Mouse (Mus musculus) spleen, postnatal 14 days (tissue): Measurements from ENCODE around the gene Plscr2.
"Not testable (repeated sequence)": the region's sequence is repeated elsewhere in the genome, so short reads cannot be mapped to it uniquely, and the experiment has no call there.

ENCODE experiments used
- DNase-seq, 2 experiments: peaks; one replicate each; pipeline ENCODE4 v3.0.0; 2021 to 2022; ENCODE audit warnings: low spot score in 2 of 2

The Plscr2 gene

DNA sequence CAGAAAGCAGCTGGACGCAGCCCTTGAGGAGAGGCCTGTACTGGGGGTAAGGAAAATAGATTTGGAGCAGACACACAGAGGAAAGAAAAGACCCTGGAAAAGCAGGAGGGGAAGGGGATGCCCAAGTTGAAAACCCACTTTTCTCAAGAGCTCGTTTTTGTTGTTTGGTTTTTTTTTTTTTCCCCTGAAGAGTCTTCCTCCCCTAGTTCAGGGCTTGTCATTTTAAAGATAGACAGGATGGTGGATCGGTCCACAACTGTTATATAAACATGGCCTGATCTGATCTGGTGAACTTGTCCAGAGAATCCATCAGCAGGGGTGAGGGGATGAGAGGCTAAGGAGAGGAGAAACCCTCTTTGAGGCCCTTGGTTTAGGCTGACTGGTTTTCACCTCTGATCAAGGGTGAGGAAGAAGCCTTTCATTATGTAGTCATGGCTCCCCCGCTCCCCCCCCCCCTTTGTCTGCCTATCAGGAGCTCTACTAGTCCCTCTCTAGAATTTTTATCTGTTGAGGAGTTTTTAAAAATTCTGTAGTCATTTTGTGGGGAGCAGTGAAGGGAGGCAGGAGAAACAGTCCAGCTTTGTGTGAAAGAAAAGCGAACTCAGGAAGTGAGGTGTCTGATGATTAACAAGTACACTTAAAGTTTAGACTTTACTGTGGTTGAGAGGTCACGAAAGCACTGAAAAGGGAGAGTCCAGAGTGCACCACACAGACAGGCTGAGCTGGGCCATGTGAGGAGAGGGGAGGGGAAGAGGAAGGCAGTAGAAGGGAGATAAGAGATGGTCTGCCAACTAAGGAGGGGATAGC, 1.2 kb upstream of the Plscr2 start:
- no peak for DNase-seq

DNA sequence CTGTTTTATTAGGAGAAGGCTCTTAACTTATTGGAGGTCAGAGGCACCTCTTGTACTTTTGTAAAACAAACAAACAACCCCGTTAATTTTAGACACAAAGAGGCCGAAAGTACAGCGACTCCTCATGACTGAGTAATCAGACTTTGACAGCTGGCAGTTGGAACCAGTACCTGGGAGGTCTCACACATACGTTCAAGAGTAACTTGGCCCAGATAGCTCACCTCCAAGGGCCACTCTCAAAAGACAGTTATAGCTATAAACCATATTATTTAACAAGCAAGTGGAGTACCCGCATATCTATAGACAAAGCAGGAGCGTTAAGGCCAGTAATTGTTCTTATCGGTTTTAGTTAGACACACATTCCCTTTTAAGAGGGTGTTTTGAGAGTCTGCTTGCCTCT, 958 bp downstream of the Plscr2 start:
- no peak for DNase-seq

DNA sequence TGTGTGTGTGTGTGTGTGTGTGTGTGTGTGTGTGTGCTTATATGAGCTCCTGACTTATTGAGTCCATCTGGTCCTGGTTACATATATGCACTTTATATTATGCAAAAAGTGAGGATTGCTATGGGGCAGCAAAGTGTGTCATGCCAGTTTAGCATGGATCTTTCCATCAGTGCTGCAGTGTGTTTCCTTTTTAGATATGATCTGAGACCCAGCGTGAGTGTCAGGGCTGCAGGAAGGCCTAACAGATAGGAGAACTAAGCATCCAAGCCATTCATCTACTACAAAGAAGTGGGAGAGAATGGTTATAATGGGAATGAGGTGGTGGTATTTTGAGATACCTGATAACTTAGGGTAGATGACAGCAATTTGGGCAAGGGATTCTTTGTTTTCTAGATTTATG, 4.6 kb downstream of the Plscr2 start:
- DNase-seq = no peak

DNA sequence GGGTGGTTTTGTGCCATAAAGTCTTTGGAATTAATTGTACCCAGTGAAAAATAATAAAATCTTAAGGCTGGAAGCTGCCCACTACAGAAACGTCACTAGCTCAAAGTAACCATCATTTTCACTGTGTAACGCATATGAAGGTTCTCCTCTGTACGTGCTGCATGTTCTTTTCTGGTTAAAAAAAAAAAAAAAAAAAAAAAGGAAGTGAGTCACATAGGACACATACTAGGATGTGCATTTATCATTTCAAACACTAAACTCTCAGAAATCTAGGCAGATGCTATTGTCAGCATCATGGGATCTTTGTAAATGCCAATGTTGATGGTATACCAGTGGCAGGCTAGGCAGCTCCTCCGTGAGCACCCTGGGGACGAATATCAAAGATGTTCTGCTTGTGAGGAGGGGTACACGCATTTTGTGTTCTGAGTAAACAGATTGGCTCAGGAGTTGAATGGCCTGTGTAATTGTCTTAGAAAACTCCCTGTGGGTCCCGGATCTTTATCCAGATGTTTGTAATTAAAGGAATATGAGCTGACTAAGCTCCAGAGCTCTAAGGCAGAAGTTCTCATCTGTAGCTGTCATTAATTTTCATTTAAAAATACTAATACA, 7.3 kb downstream of the Plscr2 start:
- no peak for DNase-seq

DNA sequence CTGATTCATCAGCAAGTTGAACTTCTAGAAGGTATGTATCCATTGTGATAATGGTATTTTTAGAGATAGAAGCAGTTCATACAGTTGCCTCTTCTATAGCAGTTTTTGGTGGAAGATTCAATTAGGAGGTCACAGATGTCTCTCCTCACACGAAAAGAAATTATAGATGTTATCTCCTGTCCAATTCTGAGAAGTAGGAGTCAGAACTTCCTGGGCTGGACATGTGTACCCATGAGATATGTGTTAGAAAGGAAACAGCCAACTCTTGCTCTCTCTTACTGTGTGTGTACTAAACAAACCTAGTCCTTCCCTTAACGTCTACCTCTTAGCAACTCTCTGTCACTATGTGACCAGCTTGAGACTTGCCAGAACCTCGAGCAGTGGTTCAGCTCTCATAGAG, 14.3 kb downstream of the Plscr2 start:
- no peak for DNase-seq

DNA sequence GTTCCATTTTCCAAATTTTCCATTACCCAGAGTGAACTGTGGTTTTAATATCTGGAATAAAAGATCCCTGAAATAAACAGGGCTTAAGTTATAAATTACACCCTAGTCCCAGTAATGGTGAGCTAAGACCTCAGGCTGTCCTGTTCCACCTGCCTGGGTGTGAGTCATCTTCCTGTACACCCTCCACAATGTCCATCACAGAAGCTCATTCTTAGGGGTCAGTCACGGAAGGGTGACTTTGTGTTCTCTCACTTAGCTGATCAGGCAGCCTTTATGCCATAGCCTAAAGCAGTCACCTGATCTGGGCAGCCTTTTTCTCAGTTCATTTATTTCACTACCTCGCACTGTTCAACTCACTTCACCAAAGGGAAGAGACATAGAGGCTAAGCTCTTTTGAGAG, 16.8 kb downstream of the Plscr2 start:
- no peak for DNase-seq

DNA sequence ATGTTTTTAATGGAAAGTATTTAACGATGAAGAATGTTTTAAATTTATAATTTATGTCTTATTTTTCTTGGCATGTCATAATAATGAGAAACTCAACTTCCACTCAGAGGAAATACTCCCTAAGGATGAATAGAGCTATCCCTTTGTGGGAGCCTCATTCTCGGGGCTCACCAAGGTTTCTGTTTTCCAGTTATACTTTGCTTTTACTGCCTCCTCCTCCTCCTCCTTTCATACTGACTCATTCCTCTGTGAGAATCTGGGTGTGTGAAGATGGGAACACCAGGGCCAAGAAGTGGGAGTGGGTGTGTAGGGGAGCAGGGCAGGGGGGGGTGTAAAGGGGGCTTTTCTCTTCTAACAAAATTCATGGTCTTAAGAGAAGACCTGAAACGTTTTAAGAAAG, 17.5 kb downstream of the Plscr2 start:
- DNase-seq = no peak

DNA sequence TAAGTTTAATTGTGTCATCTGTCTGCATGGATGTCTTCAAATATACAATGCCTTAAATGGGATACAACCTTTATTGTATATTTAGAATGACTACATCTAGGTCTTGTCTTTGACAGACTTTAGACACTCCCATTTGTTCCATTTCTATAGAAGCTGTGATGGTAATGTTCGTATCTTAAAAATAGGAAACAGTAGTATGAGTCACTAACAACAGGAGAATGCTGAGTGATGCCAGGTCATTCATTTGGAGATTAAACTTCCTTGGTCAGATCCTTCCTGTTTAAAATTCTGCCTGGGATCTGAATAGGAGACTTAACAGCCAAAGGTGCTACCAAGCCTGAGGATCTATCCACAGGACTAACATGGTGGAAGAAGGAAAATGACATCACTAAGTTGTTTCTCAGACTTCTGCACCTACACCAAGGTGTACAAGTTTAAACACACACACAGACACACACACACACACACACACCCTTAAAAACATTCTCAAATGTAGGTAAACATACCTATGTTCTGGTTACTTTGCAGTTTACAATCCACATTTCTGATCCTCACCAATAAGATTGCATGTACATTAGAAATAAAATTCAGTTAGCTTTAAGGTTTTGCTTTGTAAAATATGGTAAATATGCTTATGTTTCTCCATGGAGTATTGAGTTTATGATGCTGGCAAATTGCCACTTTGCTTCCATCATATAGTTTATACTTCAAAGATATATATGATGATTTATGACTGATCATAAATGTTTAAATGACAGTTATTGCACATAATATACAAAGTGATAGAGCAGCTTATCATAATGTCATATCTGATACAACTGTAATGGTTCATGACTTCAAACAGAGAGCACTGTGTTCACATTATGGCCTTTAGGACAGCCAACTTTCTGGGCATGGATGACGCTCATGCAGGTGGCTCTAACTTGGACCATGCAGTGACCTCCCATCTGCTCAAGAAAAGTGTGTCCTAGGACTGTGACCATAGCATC, 18.5 kb downstream of the Plscr2 start:
- no peak for DNase-seq

DNA sequence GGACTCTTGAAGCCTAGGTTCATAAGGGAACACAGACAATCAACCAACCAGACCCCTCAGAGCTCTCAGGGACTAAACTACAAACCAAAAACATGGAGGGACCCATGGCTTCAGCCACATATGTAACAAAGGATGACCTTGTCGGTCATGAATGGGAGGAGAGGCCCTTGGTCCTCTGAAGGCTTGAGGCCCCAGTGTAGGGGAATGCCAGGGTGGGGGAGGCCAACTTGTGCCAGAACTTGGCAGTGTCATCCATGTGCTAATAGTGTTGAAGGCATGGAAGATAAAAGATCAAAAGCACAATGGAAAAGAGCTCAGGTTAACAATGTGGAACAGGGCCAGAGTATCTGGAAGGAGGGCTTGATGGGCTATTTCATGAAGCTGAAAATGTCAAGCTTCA, 22.9 kb downstream of the Plscr2 start:
- no peak for DNase-seq

DNA sequence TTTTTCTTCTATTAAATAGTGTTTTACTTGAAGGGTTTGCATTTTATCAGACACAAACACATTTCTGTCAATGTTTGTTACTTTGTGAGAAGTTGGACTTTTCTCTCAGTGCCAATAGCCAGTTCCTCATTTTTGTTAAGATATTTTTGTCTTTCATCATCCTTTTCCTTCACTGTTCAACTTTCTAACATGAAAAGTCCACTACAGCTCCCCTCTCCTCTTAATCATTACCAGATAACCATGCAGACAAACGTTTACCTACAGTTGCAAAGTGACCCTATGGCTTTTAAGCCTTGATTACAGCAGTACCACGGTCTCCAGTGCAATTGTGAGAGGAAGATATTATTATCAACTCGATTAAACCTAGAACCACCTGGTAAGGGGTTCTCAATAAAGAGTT, 25.8 kb downstream of the Plscr2 start:
- DNase-seq = no peak

DNA sequence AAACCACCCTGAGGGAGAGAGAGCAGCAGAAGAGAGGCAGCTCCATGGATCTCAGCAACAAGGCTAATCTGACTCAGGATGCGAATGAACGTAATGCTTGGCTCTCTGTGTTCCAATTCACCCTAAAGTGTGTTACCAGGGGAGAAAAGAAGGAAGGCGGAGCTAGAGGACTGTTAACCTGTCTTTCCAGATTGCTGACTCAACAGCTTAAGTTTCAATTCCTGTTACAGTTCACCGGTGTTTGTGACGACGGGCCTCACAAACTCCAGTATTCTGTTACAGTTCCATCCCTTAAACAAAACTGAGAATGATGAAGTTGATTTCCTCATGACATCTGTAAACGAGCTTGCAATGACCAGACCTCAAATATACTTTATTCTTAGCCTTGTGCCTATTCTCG, 29.7 kb downstream of the Plscr2 start:
- no peak for DNase-seq

DNA sequence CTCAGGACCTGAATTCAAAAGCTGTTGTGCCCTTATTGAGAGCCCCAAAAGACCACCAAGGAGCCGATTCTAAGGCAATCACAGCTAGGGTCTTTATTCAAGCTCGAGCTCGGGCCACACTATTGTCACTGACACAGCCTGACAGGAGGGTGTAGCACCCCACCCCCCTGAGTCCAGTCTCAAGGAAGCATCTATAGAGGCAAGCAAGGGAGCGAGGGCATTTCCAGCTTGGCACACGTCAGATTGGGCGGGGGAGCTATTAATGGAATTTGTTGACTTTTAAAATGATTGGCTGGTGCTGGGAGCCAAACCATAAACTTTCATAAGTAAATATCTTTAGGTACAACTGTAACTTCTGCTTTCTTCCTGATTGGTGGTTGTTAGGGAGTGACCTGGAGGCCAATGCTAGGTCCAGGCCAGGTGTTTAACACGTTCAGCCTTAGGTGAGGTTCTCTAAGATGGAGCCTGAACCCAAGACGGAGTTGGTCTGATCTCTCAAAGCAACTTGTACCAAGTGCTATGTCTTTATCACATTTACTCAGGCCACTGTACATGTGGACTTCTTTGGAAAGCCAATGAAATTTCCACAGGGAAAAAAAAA, 30.3 kb downstream of the Plscr2 start:
- no peak for DNase-seq

DNA sequence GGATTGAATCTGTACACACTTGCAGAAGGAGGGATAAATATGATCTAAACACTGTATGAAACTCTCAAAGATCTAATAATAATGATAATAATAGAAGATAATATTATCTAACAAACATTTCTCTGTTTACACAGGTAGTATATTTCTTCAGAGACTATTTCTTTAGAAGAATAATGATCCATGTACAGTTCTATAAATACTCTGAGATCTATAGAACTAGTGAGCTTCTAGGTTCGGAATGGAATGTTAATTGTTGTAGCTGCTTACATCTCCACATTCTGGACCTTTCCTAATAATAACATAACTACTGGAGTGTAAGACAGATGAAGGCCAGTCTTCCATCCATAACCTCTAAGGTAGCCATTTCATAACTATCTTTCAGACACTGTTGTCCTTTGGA, 33.7 kb downstream of the Plscr2 start, which contains the start of gene 1700057G04Rik:
Gene 1700057G04Rik (plus strand): TSS at position 301 of the 400 bp plus-strand sequence.
- DNase-seq = no peak

DNA sequence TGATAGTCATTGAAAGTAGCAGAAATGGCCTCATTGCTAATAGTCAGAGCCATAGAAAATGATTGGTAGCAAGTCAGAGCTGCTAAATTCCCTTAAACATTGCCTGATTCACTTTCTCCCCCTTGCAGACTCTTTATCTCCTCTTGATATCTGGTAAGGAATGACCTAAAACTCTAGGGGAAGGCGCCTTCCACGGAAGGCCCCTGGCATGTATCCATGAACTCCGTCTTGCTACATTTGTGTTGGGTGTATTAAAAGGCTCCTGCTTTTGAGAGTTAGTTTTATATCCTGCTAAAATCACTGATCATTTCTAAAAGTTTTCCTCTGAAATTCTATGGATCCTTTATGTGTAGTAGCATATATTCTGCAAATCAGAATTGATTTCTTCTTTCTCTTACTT, 41.4 kb downstream of the Plscr2 start:
- DNase-seq = no peak

DNA sequence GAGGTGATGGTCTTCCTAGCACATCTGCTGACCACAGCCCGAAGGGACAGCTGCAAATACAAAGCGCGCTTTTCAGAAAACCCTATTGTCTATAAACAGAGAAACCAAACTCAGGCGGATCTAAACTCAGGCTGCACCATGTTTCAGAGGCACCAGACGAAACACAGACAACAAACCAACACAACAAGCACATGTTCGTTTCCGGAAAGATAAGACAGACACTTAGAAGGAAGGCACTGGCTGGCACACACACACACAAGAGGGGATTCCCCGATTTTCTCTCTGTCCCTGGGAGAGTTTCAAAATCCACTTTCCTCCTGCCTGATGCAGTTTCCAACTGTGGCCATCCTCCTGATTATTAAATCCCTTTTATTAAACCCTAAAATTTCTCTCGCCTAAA, 50.5 kb downstream of the Plscr2 start:
- DNase-seq = not testable (repeated sequence)

DNA sequence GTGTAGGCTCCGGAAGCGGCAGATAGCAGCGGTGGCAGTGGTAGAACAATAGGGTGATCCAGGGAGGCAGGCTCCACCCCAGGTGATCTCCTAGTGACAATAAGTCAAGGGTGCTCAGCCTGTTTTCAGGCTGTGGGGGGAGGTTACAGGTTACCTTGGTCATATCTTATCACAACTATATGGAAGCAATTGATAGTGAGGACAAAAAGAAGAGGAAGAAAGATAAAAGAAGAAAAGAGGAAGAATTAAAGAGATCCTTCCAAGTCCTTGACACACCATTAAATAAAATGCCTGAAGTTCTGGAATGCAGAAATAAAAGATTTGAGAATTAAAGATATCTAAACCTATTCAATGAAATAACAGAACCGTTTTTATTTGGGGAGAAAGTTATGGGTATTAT, 51.4 kb downstream of the Plscr2 start:
- no peak for DNase-seq

DNA sequence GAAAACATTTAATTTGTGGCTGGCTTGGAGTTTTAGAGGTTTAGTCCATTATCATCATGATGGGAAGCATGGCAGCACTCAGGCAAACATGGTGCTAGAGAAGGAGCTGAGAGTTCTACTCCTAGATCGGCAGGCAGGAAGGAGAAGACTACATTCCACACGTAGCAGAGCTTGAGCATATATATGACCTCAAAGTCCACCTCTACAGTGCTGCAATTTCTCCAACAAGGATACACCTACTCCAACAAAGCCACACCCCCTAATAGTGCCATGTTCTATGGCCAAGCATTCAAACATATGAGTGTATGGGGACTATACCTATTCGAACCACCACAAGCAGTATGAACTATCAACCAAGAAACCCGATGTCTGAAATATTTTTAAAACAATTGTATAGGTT, 56.0 kb downstream of the Plscr2 start:
- no peak for DNase-seq

DNA sequence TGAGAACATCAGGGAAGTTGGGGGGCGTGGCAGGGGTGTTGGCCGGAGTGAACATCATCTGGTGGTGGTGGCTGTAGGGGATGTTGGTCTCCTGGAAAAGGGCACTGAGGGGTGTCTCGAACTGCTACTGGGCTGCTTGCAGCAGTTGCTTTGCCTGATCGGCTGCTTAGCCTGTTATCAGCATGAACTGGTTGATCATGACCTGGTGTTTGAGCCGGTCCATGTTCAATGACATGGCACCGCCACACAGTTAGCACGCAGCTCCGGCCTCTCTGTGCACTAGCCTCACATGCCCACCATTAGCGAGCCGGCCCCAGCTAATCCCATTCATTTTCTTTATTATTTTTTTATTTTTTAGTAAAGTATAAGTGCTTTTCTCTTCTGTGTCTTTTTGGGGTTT, 59.4 kb downstream of the Plscr2 start:
- DNase-seq = no peak

DNA sequence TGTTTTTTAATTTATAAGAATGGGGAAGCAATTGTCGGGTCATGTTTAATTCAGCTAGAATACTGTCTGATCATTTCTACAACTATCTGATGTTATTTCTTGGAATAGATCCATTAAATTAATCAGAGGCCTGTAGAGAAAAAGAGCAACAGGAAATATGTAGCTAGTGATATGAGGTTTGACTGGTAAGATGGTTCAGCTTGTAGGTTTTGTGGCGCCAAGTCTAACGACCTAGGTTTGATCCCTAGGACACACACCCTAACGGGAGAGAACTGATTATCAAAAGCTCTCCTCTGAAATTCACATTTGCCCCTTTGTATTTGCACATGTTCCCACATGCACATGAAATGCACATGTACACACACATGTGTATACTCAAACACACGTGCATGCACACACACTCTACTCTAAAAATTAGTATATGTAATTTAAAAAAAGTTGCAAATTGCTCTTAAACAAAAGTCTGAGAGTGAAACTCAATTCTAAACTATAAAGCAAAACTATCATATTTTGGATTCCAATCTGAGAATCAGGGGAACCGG, 59.9 kb downstream of the Plscr2 start:
- no peak for DNase-seq

DNA sequence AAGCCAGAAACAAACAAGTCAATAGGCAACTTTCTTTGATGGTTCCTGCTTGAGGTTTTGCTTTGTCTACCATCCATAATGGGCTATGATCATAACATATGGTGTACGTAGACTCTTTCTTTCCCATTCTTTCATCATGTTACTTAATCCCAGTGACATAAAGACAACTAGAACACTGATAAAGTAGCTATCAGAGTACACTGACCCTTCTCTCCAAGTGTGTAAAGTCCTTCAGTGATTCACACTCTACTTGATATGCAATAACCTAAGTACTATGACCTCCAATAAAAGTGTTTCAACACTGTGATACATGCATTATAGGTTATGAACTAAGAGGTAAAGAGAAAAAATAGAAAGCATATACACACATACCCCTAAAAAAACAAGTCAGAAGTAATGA, 61.7 kb downstream of the Plscr2 start:
- no peak for DNase-seq

DNA sequence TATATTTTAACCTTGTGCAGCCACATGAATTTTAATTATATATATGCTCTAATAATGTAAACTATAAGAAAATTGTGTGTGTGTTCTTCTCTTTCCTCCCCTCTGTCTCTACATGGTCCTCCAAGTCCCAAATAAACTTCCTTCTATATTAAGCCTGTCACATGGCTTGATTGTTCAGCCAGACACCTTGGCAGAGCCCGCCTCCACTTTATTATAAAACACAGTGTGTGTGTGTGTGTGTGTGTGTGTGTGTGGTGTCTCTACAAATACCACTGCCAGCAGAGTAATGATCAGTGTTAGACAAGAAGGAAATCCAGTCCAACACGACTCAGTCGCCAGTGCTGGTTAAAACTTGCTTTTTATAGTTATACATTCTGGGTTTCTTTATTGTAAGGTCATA, 62.3 kb downstream of the Plscr2 start:
- DNase-seq = no peak

DNA sequence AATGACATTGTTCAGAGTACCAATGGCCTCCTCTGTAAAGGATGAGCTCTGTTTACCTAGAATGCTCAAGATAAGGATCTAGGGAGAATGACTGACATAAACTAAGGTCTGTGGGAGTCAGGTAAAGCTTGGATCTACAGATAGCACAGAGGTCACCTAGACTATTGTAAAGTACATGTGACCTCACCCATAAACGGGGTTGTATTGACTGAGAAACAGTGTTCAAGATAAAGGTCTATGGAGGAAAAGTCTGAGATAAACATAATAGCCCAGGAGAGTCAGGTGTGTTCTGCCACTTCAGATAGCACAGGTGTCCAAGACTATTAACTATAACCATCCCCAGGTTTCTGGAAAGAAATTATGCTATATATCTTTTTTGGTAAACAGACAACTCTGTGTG, 63.6 kb downstream of the Plscr2 start:
- DNase-seq = no peak
